Mouse (Mus musculus): Measurements from ENCODE around the gene Sfswap.
"Not testable (repeated sequence)": the region's sequence is repeated elsewhere in the genome, so short reads cannot be mapped to it uniquely, and the experiment has no call there.

Sfswap gene

DNA sequence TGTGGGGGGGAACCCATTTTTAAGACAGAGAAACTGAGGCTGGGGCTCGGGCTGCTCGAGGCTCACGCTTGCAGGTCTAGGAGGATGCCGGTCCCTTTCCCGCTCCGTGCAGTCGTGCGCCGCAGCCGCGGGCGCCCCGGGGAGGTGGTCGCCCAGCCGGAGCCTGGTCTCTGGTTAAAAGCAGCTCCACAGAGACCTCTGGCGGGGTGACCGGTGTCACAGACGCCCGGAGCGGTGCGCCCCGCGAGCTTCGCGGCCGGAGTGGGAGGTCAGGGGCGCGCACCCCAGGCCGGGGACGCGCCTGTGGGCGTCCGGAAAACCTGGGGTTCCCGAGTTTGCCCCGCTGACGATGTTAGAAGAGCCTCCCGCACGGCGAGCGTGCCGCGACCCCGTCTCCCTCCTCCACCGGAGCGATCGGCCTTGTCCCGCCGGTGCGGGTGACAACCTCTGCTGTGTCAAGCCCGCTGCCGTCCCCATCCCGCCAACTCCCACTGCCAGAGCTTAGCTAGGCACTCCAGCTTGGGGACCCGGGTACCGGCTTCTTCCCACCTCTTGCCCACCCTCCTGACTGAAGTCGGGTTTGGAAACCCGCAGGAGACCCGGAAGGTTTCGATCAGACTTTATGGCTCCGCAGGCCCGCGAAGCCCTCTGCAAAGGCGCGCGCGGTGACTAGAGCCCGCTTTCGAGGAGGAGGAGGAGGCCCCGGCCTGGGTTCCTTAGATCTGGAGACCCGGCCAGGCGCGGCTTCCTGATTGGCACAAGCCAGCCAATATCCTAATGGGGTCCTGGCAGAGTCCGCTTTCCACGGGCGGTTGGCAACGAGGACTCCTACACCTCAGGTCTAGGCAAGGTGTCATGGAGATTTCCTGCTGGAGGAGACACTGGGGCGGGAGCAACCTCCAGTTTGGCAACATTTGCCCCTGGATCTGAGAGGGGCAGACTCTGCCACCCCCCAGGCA, 83.8 kb downstream of the Sfswap start:
- no peak for DNase-seq (ENCODE audit: extremely low read depth, low read depth, low spot score)

DNA sequence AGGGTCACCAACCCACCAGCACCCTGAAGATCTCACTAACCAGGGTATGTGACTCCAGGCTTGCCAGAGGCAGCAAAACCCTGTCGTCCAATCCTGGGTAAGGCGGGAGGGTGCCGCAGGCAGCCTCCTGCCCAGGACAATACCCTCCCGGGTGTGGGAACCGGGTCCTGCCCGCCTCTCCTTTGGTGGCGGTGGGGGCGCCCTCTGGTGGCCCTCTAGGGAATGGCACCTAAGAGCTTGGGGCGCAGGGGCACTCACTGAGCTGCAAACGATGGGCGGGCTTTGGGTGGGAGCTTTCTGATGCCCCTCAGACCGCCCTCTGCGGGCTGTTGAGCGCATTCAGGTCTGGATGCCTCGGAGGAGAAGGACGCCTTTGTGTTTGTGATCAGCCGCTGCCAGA, 85.0 kb downstream of the Sfswap start:
- DNase-seq (ENCODE audit: extremely low read depth, low read depth, low spot score), result no peak

DNA sequence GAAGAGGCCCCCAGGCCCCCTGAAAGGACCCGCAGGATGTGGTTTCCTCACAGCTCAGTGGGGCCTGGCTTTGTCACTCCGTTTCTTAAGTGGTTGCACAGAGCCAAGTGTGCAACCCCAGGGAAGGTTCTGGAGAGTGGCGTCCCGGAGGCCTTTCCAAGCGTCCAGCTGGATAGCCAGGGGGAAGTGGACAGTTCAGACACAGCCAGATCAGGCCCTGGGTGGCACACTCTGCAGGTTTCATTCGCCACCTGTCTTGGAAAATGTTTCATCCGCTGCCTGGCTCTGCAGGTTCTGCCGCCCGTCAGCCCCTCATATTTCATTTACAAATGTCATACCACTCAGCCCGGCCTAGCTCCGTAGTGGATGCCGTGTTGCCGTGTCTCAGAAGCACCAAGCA, 85.5 kb downstream of the Sfswap start:
- DNase-seq (ENCODE audit: extremely low read depth, low read depth, low spot score), result no peak

DNA sequence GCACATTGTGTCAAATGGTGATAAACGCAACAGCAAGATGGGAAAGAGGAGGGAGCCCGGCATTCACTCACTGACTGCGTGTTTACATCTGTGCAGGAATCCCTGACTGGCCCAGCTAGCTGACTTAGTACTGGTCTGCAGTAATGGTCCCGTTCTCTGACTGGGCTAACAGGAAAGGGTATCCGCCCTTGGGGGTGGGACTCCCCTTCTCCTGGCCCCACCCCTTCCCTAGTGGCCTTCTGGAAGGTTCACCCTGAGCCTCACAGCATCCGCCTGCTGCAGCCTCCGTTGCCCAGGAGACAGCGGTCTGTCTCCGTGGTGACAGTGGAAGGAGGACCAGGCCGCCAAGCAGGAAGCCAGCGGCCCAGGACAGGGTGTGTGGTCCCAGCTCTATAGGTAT, 89.9 kb downstream of the Sfswap start:
- no peak for DNase-seq (ENCODE audit: extremely low read depth, low read depth, low spot score)

DNA sequence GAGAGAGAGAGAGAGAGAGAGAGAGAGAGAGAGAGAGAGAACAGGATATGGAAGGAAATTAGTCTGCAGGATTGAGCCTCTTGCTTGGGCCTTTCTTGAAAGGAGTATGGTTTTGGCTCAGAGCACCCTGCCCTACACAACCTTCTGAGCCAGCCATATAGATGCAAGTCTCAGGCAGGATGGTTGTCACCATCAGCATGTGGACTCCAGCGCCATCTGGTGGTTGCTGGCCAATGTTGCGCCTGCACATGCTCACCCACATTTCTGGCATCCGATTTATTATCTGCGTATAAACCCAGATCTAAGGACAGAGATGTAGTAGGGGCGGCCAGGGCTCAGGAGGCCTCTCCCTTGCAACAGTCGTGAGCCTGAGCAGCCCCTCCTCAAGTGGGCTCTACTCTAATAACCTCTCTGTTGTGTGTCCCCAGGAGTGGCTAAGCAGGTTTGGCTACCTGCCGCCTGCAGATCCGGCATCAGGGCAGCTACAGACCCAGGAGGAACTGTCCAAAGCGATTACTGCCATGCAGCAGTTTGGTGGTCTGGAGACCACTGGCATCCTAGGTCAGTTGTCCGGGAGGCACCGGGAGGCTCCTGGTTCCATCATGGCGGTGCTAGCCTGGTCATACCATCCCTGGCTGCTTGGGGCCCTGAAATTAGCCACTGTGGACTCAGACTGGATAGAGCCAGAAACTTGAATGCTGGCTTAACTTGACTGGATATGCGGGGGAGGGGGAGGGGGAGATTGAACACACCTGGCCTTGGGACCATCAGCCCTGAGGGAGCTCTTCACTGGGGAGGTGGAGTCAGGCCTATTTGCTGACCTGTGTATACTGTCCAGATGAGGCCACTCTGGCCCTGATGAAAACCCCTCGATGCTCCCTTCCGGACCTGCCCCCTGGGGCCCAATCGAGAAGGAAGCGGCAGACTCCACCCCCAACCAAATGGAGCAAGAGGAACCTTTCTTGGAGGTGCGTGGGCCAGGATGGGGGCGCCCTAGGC, 93.4 kb downstream of the Sfswap start:
- DNase-seq (ENCODE audit: extremely low read depth, low read depth, low spot score), result no peak

DNA sequence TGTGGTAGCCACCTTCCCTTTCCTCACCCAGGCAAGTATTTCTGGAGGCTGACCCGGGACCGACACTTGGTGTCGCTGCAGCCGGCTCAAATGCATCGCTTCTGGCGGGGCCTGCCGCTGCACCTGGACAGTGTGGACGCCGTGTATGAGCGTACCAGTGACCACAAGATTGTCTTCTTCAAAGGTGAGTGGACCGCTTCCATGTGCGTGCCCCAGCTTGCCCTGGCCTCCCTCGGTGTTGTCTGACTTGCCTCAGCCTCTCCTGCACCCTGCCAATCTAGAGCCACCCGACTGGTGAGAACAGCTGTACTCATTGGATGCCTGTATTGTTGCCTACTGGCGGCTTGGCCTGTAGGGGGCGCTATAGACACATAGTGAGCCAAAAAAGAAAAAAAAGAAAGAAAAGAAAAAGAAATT, 101.1 kb downstream of the Sfswap start:
- no peak for DNase-seq (ENCODE audit: extremely low read depth, low read depth, low spot score)

DNA sequence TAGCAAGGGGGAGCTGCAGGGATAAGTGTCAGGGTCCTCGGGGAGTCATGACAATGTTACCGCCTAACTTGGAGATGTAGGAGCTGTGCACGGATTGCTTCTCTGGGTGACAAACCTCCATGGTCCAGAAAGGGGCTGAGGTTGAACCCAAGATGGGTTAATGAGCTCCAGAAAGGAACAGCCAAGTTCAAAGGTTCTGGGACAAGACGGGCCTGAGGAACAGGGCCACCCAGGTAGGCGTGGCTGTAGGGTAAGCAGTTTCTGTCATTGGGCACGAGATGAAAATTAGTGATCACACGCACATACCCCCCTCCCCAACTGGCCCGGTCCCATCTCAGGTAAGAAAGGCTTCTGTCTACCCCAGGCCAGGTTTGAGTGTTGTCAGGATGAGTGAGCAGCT, 106.5 kb downstream of the Sfswap start:
- DNase-seq (ENCODE audit: extremely low read depth, low read depth, low spot score), result no peak

DNA sequence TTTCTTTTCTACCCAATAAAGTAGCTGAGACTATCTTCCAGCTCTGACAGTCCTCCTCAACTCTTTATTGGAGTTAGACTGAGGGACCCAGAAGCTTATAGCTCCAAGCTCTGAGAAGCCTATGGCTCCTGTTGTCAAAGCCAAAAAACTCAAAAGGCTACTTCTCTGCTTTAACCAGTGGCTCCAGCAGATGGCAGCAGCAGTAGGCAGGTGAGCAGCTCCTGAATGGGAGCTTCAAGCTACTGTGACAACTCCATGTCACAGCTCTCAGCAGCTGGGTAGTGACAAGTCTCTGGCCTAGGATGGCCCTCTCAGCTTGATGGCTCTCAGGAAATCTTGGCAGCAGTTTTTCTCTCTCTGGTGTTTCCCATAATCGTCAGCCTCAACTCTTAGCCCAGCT, 110.0 kb downstream of the Sfswap start:
- DNase-seq (ENCODE audit: extremely low read depth, low read depth, low spot score), result no peak

DNA sequence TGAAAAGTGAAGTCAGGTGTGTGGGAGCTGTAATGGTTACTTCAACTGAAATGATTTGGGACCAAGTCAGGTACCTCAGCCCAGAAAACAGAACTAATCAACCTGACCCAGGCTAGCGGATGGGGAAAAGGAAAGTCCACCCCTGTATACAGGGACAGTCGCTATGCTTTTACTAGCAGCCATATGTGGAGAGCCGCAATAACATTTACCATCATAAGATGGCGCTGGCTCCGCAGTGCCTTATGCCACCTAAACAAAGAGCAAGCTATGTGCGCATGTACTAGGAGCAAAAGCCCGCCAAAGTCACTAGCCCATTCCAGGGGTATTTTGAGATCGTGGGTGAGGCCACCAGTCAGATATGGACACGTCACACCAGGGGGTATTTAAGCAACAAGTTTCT, 119.6 kb downstream of the Sfswap start:
- DNase-seq (ENCODE audit: extremely low read depth, low read depth, low spot score), result not testable (repeated sequence)

All from fat pad, adult 2 months (tissue).